Comparison of ENCODE assay signal across 27 mouse cellular contexts in genomic region chr11:31974132-31974531, GRCm38 (mm10). TPM values are rescaled to one million over a fixed set of nuclear protein-coding genes. Genes with fewer than 3 reads are reported as not detected.
DNase-seq lines count a peak whose midpoint lies in the region; ATAC-seq lines count a peak whose summit lies in the region.
"Had no signal": no experiment of that assay in that cellular context is flagged by ENCODE, and none has a peak within 500 bp of the region (broad histone marks: within the 10 kb centered on the region; RNA-seq: fewer than 3 reads in every experiment).

No protein-coding gene starts in this region.

- peak; percentile 11 for DNase-seq in heart, adult 11 months
- DNase-seq in heart, adult 9 months (ENCODE audit: low spot score in 2 of 2): no peak
- peak; percentile 3 for DNase-seq in thymus, postnatal 4 days
- DNase-seq in thymus, postnatal 0 days (ENCODE audit: low spot score): no peak
- peak; percentile 31 for DNase-seq in 416B (ENCODE audit: low read depth)
- DNase-seq in embryo, embryonic 9.5 days (ENCODE audit: extremely low spot score): no peak
- DNase-seq in left cerebral cortex, postnatal 36 days (ENCODE audit: low spot score in 2 of 2): no peak
- DNase-seq: adrenal gland, adult 2 months; adrenal gland, adult 8-10 months; adrenal gland, postnatal 10 days; adrenal gland, postnatal 14 days; adrenal gland, postnatal 25 days; adrenal gland, postnatal 36 days; B cell, adult 2 months; cerebellum, adult 11 months; cerebellum, adult 11-12 months; cerebellum, adult 18-20 months had no signal

- intact Hi-C loops in left cerebral cortex, postnatal 36 days (cut with DNase I): no loop called here

- peak; percentile 56 for ATAC-seq in common myeloid progenitor, adult 5-6 weeks (replicated peaks; ENCODE audit: low read depth, poor library complexity, severe bottlenecking)
- ATAC-seq: activated CD4-positive, CD25-positive, alpha-beta regulatory T cell, adult 4 months; CD4-positive, CD25-positive, alpha-beta regulatory T cell, adult 4 months; Patski had no signal

RNA-seq across cellular contexts. Expression of gene 4930524B15Rik, which starts 8.7 kb away (rescaled TPM):
- polyA plus RNA-seq in thymus, postnatal 0 days (2015; fragmentation: Nextera tagmentation; extraction: Ambion mirVana): 0.09 TPM in 1 of 2 replicates, not detected in the other
- not detected in 2 replicates for total RNA-seq in common myeloid progenitor, adult 5-6 weeks (2017)
- total RNA-seq in left cerebral cortex, postnatal 36 days (2021): not detected
- total RNA-seq: adrenal gland, adult 18-20 months; adrenal gland, adult 2 months; adrenal gland, adult 8-10 months; adrenal gland, postnatal 10 days; adrenal gland, postnatal 14 days; adrenal gland, postnatal 25 days; adrenal gland, postnatal 36 days; adrenal gland, postnatal 4 days; CH12.LX; G1E; MEL had no signal
- polyA plus RNA-seq: activated CD4-positive, CD25-positive, alpha-beta regulatory T cell, adult 4 months; adrenal gland, adult 2 months; C2C12; CD4-positive, CD25-positive, alpha-beta regulatory T cell, adult 4 months; G1E; Patski had no signal

RNA-seq across cellular contexts. Expression of gene Nsg2, which starts 26.1 kb away (rescaled TPM):
- 129 and 138 TPM in 2 replicates for polyA plus RNA-seq in thymus, postnatal 0 days (2015; fragmentation: Nextera tagmentation; extraction: Ambion mirVana)
- 1.8 and 3.1 TPM in 2 replicates for total RNA-seq in common myeloid progenitor, adult 5-6 weeks (2017)
- 100 to 1,000 TPM; 603 to 618 TPM for total RNA-seq in left cerebral cortex, postnatal 36 days (2021)
- total RNA-seq: MEL had no signal
- polyA plus RNA-seq: C2C12, G1E, Patski had no signal

Comparison
In these comparisons a context has a peak if more than half of its experiments do, and no peak if none do; other contexts are left out.
1. DNase-seq: peak in heart, adult 11 months (single experiment), thymus, postnatal 4 days (single experiment) and 416B (single experiment); none in heart, adult 9 months (0 of 2), thymus, postnatal 0 days (single experiment), embryo, embryonic 9.5 days (single experiment) and left cerebral cortex, postnatal 36 days (0 of 2).
2. RNA of gene Nsg2, which starts 26.1 kb away (total RNA-seq): 603 to 618 TPM in left cerebral cortex, postnatal 36 days; 1.8 to 3.1 TPM in common myeloid progenitor, adult 5-6 weeks; every median in the first group is over 100 times any median in the second.